Mouse (Mus musculus): Measurements from ENCODE around the gene Coq2. TPM values are rescaled to one million over a fixed set of nuclear protein-coding genes. Genes with fewer than 3 reads are reported as not detected.

The Coq2 gene
- polyA plus RNA-seq, 1 experiment from 2014 or later = 30.8 TPM

- TF ChIP-seq CTCF (IDR thresholded peaks at IDR 0.05; ENCODE audit: low read depth) = no peak
- no peaks in the 10 kb centered on the region for H3K27me3 ChIP-seq (replicated peaks; ENCODE audit: control insufficient read depth, insufficient read depth, low read length)
- no peaks in the 10 kb centered on the region for H3K9me3 ChIP-seq (ENCODE audit: control insufficient read depth)
- no peak overlapping the region for H3K4me2 ChIP-seq (replicated peaks; ENCODE audit: low read depth)
- H3K36me3 ChIP-seq (ENCODE audit: control insufficient read depth, insufficient read depth) = peaks cover 23% of the 10 kb centered on the region
- H3K9ac ChIP-seq (ENCODE audit: low read depth, low read length) = no peak overlapping the region
- H3K4me3 ChIP-seq (ENCODE audit: low read depth, low read length) = no peak overlapping the region
- peaks cover 10% of the 10 kb centered on the region; the same call in 1 of the 2 replicates for H3K4me1 ChIP-seq (replicated peaks; ENCODE audit: control insufficient read depth, insufficient read depth, low read length)
- ATAC-seq = no peak
- 74% methylated on average over 10 of the region's 10 CpGs for WGBS
- H3K27ac ChIP-seq (ENCODE audit: low read depth, low read length) = no peak overlapping the region
Observed at GRCm38 (mm10) chr5:100651486-100651885, 23.5 kb downstream of the Coq2 start.

GRCm38 (mm10) chr5:100650969-100651368 is 24.0 kb downstream of the Coq2 start:
- TF ChIP-seq CTCF (IDR thresholded peaks at IDR 0.05; ENCODE audit: low read depth) = no peak
- Histone ChIP-seq H3K4me2 (replicated peaks; ENCODE audit: low read depth) (no peak overlapping the region), H3K4me1 (replicated peaks; ENCODE audit: control insufficient read depth, insufficient read depth, low read length) (peaks cover 10% of the 10 kb centered on the region; the same call in 1 of the 2 replicates), H3K9me3 (ENCODE audit: control insufficient read depth) (no peaks in the 10 kb centered on the region), H3K27me3 (replicated peaks; ENCODE audit: control insufficient read depth, insufficient read depth, low read length) (no peaks in the 10 kb centered on the region), H3K9ac (ENCODE audit: low read depth, low read length) (no peak overlapping the region), H3K27ac (ENCODE audit: low read depth, low read length) (no peak overlapping the region), H3K4me3 (ENCODE audit: low read depth, low read length) (no peak overlapping the region), H3K36me3 (ENCODE audit: control insufficient read depth, insufficient read depth) (peaks cover 18% of the 10 kb centered on the region)
- 65% methylated on average over 7 of the region's 7 CpGs for WGBS
- ATAC-seq = no peak

GRCm38 (mm10) chr5:100648546-100648945 is 26.4 kb downstream of the Coq2 start:
- Histone ChIP-seq H3K27me3 (replicated peaks; ENCODE audit: control insufficient read depth, insufficient read depth, low read length) (no peaks in the 10 kb centered on the region), H3K27ac (ENCODE audit: low read depth, low read length) (peak overlapping the region; percentile 86), H3K4me3 (ENCODE audit: low read depth, low read length) (no peak overlapping the region), H3K36me3 (ENCODE audit: control insufficient read depth, insufficient read depth) (no peaks in the 10 kb centered on the region; the same call in 1 of the 2 replicates), H3K9me3 (ENCODE audit: control insufficient read depth) (no peaks in the 10 kb centered on the region), H3K9ac (ENCODE audit: low read depth, low read length) (0 out of 2 replicates have a peak overlapping the region, but pooled peaks have one; percentile 11), H3K4me1 (replicated peaks; ENCODE audit: control insufficient read depth, insufficient read depth, low read length) (peaks cover 14% of the 10 kb centered on the region), H3K4me2 (replicated peaks; ENCODE audit: low read depth) (0 out of 2 replicates have a peak overlapping the region, but pooled peaks have one; percentile 6)
- 36% methylated on average over 6 of the region's 6 CpGs for WGBS
- ATAC-seq = no peak
- no peak for TF ChIP-seq CTCF (IDR thresholded peaks at IDR 0.05; ENCODE audit: low read depth)

GRCm38 (mm10) chr5:100648046-100648445 is 26.9 kb downstream of the Coq2 start:
- Histone ChIP-seq H3K36me3 (ENCODE audit: control insufficient read depth, insufficient read depth) (no peaks in the 10 kb centered on the region; the same call in 1 of the 2 replicates), H3K9me3 (ENCODE audit: control insufficient read depth) (no peaks in the 10 kb centered on the region), H3K4me3 (ENCODE audit: low read depth, low read length) (no peak overlapping the region), H3K4me2 (replicated peaks; ENCODE audit: low read depth) (0 out of 2 replicates have a peak overlapping the region, but pooled peaks have one; percentile 6), H3K9ac (ENCODE audit: low read depth, low read length) (0 out of 2 replicates have a peak overlapping the region, but pooled peaks have one; percentile 11), H3K27ac (ENCODE audit: low read depth, low read length) (peak overlapping the region; percentile 86), H3K4me1 (replicated peaks; ENCODE audit: control insufficient read depth, insufficient read depth, low read length) (peaks cover 18% of the 10 kb centered on the region), H3K27me3 (replicated peaks; ENCODE audit: control insufficient read depth, insufficient read depth, low read length) (no peaks in the 10 kb centered on the region)
- no peak for TF ChIP-seq CTCF (IDR thresholded peaks at IDR 0.05; ENCODE audit: low read depth)
- ATAC-seq = peak; percentile 42
- WGBS = 28% methylated on average over 10 of the region's 10 CpGs

- 0 out of 2 replicates have a peak overlapping the region, but pooled peaks have one; percentile 7 for H3K9ac ChIP-seq (ENCODE audit: low read depth, low read length)
- ATAC-seq = peak; percentile 29
- WGBS = 44% methylated on average over 4 of the region's 4 CpGs
- H3K27ac ChIP-seq (ENCODE audit: low read depth, low read length) = peak overlapping the region; percentile 86
- no peak overlapping the region for H3K4me3 ChIP-seq (ENCODE audit: low read depth, low read length)
- no peak for TF ChIP-seq CTCF (IDR thresholded peaks at IDR 0.05; ENCODE audit: low read depth)
- peaks cover 18% of the 10 kb centered on the region for H3K4me1 ChIP-seq (replicated peaks; ENCODE audit: control insufficient read depth, insufficient read depth, low read length)
- no peaks in the 10 kb centered on the region; the same call in 1 of the 2 replicates for H3K36me3 ChIP-seq (ENCODE audit: control insufficient read depth, insufficient read depth)
- no peaks in the 10 kb centered on the region for H3K27me3 ChIP-seq (replicated peaks; ENCODE audit: control insufficient read depth, insufficient read depth, low read length)
- H3K4me2 ChIP-seq (replicated peaks; ENCODE audit: low read depth) = 0 out of 2 replicates have a peak overlapping the region, but pooled peaks have one; percentile 7
- H3K9me3 ChIP-seq (ENCODE audit: control insufficient read depth) = no peaks in the 10 kb centered on the region
Observed at GRCm38 (mm10) chr5:100646558-100646957, 28.4 kb downstream of the Coq2 start.

- WGBS = 21% methylated on average over 7 of the region's 7 CpGs
- ATAC-seq = peak; percentile 87
- no peak overlapping the region for H3K9ac ChIP-seq (ENCODE audit: low read depth, low read length)
- no peaks in the 10 kb centered on the region for H3K9me3 ChIP-seq (ENCODE audit: control insufficient read depth)
- TF ChIP-seq CTCF (IDR thresholded peaks at IDR 0.05; ENCODE audit: low read depth) = no peak
- H3K4me2 ChIP-seq (replicated peaks; ENCODE audit: low read depth) = no peak overlapping the region
- H3K4me3 ChIP-seq (ENCODE audit: low read depth, low read length) = no peak overlapping the region
- peak overlapping the region; percentile 65 for H3K27ac ChIP-seq (ENCODE audit: low read depth, low read length)
- peaks cover 18% of the 10 kb centered on the region for H3K4me1 ChIP-seq (replicated peaks; ENCODE audit: control insufficient read depth, insufficient read depth, low read length)
- H3K36me3 ChIP-seq (ENCODE audit: control insufficient read depth, insufficient read depth) = no peaks in the 10 kb centered on the region
- no peaks in the 10 kb centered on the region for H3K27me3 ChIP-seq (replicated peaks; ENCODE audit: control insufficient read depth, insufficient read depth, low read length)
Observed at GRCm38 (mm10) chr5:100643991-100644535, 30.9 kb downstream of the Coq2 start.
